Mouse (Mus musculus) inflammation-experienced regulatory T-cells, adult 6 months (primary cell): Measurements from ENCODE around the gene Ankrd11. TPM values are rescaled to one million over a fixed set of nuclear protein-coding genes. Genes with fewer than 3 reads are reported as not detected.
A peak's percentile ranks its signal among the peaks of the same experiment; 100 is the strongest.
"Not testable (repeated sequence)": the region's sequence is repeated elsewhere in the genome, so short reads cannot be mapped to it uniquely, and the experiment has no call there.

ENCODE experiments used
- ATAC-seq: one replicate; pipeline ENCODE4 v1.8.0; 2017
- polyA plus RNA-seq, 3 experiments: library from polyadenylated mRNA; unstranded; fragments of 100-300 nt; shearing (Covaris generic); gene quantifications; one replicate each; pipeline ENCODE4 v1.2.1; 2017

Ankrd11 gene
- 100 to 1,000 TPM in 1 of 3 experiments, 10 to 100 TPM in 2; 54.0 to 105 (median 84.1) TPM for polyA plus RNA-seq

DNA sequence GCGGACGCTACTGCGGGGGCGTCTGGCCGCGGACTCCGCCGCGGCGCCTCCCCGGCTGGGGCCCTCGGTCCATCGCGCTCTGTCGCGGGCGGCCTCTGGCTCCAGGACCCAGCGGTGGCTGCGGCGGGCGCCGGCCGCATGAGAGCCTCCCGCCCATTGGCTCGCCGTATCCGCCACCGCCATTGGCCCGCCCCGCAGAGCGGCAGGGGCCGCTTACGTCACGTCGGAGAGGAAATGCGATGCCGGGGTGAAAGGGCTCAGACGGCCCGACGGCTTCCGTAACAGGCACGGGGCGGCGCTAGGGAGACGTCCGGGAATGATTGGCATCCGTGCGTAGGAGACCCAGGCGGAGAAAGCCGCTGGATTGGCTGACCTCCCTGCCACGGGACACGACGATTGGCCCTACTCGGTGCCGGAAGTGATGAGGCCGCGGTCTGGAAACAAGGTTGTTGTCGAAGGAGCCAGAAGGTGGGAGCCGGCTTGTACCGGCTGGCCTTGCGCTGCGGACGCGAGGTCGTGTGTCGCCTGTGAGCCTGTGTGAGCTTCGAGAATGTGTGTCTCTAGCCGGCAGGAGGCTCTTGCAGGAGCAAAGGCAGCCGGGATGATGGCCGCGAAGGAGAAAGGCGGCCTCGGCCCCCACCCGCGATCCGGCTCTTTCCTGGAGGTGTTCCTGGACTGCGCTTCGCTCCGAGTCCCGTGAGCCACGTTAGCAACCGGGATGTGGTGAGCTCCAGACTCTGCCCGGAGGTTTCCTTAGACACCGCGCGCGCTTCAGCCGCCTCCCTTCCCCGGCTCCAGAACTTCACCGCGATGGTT, at the start of gene Ankrd11:
Gene Ankrd11, minus strand, starts transcription at position 120 of the 816 bp plus-strand sequence.
- ATAC-seq: peak; percentile 82

DNA sequence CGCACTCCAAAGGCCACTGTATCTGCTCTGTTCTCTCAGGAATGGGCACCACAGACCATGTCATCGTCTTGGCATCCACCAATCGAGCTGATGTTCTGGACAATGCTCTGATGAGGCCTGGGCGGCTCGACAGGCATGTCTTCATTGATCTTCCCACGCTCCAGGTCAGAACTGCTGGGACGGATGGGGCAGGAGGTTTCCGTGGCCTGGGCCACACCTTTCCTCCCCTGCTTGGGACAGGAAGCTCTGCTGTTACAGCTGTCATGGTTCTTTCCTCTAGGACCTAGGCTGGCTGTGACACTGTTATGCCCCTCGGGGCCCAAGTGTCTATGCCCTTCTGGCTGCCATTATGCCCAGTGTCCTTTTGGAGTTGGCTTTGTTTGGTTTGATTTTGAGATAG, 45.2 kb upstream of the Ankrd11 start:
- ATAC-seq: no peak

DNA sequence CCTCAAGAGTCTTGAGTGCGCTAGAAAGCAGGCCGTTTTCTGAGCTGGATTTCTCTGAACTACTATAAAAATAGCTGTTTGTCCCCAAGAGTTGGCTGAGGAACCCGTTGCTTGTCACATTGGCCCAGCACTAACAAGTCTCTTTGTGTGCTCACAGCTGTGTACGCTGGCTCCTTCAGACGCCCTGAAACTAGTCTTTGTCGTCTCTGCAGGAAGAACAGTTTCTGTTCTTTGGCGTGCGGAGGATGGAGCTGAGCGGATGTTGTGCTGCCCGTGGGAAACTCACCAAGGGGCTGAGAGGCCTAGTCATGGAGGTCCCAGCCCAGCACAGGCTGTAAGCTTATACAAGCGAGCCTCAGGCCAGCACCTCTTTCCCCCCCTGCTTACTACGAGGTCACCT, 41.5 kb upstream of the Ankrd11 start:
- ATAC-seq: no peak

DNA sequence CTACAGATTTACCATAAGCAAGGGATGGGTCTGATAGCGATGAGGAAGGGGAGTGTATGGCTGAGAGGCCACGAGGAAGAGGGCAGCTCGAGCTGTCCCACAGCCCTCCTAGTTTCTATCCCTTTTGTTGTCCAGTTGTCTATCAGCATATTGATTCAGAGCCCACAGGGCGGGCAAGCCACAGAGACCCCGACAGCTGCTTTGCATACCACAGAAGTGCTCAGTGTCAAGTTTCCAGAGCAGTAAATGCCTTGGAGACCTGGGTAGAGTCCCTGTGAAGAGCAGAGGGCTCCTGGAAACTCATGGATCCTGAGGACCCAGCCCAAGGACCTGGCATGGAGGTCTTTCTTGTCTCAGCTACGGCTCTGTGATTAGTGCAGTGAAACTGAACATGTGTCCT, 40.9 kb upstream of the Ankrd11 start:
- ATAC-seq: no peak

DNA sequence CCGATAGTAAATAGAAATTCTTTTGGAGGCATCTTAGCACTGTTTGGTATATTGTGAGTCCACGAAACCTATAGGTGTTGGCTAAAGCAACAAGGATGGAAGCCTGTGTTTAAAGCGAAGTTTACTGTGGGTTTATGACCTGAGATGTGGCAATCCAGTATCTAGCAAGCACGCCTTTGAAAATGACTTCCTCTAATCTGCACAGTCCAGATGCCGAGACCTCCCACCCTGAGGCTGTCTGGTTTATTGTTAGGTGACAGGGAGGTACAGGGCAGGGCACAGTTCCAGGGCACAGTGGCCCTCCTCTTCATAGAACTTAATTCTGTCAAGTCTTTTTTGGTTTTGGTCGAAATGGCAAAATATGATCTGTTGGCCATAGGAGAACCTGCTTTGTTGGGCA, 35.1 kb upstream of the Ankrd11 start:
- no peak for ATAC-seq

DNA sequence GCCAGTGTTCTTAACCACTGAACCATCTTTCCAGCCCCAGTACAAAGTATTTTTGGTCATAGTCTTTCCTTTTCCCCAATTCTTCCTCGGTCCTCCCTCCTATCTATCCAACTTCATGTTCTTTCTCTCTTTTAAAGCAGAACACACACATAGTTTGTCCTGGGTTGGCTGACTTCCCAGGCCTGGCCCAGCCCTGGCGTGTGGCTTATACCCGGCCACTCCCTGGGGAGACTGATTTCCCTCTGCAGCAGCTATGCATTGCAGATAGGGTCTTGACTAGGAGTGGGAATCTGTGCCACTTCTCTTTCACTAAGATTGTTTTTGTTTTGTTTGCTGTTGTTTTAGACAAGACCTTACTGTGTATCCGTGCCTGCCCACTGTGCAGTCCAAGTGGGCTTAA, 29.1 kb upstream of the Ankrd11 start:
- ATAC-seq: no peak

DNA sequence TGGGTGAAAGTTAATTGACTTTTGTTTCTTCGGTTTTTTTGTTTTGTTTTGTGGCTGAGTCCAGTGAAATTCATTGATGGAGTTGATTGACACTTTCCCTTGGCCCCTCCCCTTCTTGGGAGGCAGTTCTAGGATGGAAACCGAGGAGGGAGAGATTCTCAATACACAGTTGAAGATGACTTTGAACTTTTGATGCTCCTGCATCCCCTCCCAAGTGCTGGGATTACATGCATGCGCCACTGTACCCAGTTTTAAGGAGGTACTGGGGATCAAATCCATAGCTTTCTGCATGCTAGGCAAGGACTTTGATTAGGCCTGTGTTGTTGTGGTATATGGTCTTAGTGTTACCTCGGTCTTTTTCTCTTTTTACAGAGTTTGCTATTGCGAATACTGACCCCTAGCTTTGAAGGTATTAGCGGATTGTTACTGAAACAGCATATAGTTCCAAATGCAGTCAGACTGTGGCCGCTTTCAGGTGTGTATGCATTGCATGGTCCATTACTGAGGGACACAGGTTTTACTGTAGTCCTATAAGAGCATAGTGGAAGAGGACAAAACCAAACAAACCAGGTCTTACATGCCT, 24.1 kb upstream of the Ankrd11 start:
- ATAC-seq: no peak

DNA sequence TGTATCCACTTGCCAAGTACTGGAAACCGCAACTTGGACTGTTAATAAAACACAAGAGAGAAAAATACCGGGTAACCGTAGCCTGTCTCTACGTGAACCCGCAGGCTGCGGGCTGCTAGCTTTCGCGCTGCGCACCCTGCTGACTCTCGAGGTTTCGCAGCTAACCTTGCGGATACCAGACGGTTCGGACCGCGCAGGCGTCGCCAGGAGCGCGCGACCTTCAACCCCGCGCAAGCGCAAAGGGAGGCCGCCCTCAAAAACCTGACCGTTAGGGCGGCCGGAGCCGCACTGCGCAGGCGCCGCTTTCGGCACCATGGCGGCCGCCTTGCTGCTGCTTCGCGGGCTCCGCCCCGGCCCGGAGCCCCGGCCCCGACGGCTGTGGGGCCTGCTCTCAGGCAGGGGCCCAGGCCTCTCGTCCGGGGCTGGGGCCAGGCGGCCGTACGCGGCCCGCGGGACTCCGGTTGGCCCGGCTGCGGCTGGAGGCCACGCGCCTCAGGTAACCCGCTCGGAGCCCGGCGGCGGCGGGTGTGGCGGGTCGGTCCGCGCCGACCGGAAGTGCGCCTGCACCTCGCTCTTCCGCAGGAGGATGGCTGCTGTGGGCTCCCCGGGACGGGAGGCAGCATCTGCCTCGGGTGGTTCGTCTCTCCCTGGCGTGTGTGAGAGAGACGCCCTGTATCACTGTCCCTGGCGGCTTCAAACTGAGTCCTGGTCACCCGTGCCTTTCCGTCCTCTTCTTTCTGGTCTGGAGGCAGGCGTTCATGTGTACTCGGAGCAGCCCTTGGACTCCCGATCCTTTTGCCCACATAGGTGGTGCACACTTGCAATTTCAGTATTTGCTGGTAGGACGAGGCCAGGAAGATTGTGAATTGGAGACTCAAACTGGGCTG, 23.4 kb upstream of the Ankrd11 start:
- peak; percentile 78 for ATAC-seq

DNA sequence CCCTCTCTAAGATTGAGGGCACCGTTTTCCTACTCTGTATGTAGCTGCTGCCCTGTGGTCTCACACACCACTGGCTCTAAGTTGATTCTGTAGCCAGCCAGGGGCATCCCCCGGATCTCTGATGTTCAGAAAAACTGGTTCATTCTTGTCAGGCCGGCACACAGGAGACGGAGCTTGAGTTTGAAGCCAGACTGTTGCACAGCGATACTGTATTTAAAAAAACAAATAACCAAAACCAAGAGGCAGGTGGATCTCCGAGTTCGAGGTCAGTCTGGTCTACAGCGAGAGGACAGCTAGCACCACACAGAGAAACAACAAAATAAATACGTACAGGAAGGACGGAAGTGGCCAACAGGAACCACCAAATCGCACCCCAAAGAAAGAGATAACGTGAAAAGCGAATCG, 22.7 kb upstream of the Ankrd11 start:
- ATAC-seq: peak; percentile 60

DNA sequence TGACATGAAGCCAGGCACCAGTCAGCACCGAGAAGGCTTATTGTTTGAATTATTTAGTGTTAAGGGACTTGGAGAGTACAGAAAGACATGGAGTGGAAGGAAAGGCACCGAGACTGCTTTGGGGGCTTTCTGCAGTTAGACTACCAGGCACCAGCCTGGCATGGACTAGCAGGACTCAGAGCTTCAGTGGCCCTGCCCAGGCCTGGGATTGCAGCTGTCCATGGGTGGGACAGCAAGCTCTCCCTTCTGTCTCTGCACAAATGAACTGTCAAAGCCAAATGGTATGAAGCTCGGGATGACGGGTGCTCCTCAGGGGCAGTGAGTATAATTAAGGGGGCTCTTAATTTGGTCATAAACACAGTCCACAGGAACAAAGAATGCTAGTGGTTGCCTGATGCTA, 22.0 kb upstream of the Ankrd11 start:
- ATAC-seq: no peak

DNA sequence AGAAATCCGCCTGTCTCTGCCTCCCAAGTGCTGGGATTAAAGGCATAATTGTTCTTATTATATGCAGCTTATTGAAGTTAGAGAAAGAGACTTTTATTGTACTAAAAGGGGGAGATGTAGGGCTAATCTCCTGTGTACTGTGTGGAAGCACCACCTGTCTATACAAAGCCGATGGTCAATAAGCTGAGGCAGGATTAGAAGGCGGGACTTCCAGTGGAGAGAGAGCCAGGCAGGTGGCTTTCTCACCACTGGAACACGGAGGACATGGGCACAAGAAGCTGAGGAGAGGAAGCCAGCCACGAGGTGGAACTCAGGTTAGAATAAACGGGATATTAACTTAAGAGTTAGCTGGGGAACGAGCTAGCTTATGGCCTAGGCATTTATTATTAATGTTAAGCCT, 20.6 kb upstream of the Ankrd11 start, which contains the start of gene Spg7:
Gene Spg7, plus strand, starts transcription at position 222 of the 400 bp plus-strand sequence.
- no peak for ATAC-seq

DNA sequence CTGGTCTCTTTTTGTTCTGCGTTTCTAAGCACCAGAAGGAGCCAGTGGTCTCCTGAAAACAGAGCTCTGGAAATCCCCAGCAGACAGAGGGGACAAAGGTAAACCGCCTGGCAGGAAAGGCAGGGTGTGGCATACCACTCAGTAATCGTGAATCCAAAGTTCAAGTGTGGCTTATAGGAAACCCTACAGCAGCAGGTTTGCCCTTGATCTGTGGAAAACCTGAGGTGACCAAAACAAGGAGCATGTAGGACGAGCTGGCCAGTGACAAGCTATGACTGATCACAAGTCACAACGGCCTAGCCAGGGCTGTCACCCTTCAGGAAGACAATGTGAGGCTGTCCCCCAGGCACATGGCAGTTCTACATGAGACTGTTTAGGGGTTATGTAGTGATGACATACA, 9.4 kb upstream of the Ankrd11 start:
- peak; percentile 42 for ATAC-seq

DNA sequence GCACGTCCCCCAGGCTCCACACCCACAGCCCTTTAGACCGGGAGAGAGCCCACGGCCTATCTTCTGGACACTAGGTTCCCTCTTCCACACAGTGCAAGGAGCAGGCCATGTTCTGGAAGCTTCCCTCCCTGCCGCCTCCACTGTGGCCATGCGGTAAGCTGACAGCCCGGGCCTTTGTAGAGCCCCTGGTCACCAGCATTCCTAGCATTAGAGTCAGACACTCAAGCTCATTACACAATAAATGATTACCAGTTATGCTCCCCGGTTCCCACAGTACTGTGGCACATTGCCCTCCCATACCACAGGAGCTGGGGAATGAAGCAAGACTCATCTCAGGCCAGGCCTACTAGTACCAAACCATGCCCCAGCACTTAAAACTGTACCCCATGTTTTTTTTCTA, 6.3 kb upstream of the Ankrd11 start:
- no peak for ATAC-seq

DNA sequence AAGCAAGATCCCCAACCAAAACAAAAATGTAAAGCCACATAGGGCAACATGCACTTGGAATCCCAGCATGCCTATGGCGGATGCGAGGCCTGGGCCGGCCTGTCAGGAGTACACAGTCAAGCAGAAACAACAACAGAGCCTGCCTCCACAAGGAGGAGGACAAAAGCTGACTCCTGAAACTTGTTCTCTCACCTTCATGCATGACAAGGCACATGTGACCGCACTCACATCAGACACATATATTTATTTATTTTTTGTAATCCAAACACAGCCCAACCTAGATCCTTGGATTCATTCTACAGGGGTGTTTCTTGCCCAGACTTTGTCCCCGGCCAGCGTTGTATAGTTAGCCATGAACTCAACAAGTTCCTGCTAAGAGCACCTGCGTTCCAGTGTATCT, 5.8 kb upstream of the Ankrd11 start:
- ATAC-seq: no peak

DNA sequence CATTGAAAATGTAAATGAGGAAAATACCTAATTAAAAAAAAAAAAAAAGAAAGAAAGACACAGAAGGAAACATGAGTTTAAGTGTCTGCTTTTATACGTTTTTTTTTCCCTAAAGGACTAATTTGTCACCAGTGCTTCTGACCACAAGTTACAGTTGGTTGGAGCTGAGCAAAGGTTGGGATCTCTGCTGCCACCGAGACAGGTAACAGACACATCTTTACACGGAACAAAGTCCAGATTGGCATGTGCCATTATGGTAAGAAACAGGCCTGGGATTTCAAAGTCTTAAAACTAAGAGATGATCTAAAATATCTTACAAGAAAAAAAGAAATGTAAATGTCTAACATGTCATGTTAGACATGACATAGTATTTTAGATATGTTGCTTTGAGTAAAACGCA, 4.6 kb upstream of the Ankrd11 start:
- no peak for ATAC-seq

DNA sequence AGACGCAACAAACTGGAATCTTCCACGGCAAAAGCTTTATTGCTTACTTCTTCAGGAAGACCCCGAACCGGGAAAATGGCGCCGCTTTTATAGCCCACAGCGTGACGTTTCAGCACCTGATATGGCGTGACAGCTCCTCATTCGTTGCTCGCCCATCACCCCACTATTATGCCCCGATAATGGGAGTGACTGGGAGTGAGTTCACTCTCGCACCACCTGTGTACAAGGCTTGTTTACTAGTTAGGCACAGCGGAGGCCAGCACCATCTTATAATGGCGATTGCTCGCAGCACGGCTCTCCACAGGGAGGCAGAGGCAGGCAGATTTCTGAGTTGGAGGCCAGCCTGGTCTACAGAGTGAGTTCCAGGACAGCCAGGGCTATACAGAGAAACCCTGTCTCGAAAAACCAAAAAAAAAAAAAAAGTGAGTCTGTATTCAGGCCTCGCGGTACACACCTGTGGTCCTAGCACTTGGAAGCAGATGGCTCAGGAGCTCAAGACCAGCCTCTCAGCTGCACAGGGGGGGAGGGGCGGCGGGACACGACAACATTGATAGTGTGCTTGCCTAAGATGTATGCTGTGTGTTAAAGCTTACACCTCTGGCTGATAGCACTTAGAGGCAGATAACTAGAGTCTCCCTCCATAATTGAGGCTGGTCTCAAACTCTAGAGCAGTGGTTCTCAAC, 2.8 kb upstream of the Ankrd11 start:
- not testable (repeated sequence) for ATAC-seq

DNA sequence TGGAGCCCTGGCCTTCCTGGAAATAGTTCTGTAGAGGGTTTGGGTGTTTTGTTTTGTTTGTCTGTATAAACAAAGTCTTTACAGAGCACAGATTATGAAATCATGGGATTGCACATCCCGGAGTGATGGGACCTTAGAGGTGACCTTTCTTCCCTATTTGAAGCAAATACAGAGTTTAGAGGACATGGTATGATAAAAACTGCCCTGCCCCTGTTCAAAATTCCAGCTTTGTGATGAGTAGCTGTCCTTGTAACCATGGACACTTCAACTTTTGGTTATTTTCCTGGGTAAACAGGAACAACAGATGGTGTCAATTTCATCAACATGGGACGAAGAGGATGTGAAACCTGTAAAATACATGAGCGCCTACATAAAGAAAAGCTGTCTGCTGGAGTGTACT, 1.9 kb upstream of the Ankrd11 start:
- no peak for ATAC-seq

DNA sequence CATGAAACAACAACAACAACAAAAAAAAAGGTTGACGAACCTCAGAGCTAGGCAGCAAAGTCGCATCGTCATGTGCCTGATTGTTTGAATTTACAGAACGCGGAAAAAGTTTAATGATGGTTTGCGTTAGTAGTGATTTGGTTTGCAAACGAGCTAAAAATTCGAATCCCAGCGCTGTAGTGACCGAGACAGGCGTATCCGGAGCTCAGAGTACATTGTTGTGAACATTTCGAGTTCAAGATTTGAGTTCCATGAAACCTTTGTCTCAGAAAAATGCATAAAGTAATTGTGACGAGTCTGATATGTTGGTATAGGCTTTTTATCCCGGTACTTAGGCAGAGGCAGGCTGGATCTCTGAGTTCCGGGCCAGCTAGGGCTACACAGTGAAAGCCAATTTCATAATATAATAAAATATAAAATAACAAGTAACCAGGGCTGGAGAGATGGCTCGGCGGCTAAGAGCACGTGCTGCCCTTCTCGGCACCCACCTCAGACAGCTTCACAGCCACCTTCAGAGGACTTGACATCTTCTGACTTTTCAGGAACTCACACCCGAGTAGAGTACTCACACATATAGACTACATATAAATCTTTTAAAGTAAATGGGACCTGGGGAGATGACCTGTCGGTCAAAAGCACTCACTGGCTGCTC, 1.0 kb upstream of the Ankrd11 start:
- no peak for ATAC-seq

DNA sequence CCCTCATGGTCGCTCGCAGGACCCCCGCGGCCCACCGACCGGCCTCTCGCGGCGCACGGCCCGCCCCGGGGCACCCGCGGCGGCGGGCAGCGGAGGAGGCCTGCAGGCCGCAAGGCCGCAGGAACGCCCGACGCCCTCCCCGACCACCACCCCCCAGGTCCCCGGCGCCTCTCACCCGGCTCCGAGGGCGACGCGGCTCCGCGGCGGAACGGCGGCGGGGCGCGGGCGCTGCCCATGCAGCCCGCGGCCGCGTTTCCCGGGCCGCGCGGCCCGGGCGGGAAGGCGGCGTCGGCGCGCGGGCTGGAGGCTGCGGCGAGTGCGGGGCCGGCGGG, 337 bp downstream of the Ankrd11 start:
- no peak for ATAC-seq

DNA sequence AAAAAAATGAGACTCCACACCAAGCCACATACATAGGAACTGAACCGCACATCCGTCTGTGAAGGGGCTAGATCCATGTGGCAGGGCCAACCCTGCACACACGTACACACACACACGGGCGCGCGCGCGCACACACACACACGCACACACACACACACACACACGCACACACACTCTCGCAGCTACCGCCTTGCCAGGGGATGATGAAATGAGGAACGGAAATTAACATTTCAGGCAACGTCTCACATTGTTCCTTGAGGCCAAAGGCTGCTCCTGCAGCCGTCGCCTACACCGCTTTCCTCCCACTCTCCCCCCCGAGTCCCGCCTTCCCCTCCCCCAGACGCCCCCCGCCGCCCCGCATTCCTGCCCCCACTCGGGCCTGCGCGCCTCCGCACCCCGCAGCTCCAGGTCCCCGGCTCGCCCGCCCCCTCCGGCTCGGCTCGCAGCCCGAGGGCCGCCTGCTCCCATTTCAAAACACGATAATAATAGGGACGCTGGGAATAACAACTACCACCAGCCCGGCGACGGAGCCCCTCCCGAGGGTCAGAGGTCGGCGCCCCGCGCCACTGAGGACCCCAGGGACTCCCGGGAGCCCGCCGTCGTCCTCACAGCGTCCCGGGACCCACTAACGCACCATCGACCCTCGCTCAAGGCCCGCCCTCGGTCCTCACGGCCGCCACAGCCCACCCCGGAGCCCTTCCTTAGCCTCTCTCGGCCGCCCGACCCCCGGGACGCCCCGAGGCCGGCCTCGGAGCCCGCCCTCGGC, 886 bp downstream of the Ankrd11 start:
- ATAC-seq: peak; percentile 17

DNA sequence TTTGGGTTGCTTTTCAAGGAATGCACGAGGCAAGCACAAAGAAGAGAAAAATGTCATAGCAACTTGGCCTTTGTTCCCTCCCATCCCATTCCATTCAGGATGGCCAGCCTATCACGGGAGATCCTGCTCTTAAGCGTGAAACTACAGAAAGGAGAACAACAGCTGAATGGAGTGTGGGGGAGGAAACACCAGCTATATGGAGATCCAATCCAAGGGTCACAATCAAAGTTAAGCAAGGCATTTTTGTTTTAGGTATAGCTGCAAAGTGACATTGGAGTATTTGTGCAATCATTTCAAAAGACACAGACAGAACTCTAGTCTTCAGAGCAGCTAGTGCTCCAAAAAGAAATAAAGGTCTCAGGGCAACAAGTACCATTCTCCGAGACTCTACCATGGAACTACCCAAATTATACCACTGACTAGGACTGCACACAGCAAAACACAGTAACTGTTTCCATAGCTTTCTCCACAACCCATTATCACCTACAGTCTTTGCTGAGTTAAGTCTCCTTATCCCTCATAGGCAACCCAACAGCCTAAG, 1.9 kb downstream of the Ankrd11 start:
- no peak for ATAC-seq
